18 mouse cellular contexts compared by ENCODE assay signal in the genomic region with DNA sequence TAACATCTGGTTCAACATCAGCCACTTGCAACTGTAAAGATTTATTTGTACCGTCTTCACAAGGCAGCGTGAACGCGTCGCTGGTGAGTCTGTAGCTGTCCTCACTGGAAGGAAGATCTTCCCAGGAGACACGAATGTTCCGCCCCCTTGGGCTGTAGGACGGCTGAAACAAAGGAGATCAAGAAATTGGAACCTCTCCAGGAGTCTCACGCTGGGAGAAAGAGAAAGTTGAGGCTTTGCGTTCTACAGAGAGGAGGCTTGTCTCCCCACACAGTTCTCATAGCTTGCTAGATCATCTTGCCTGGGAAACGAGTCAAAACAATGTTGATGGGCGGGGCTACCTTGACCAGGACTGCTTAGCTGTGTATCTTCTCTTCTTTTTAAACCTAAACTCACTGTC.
DNase-seq lines count a peak whose midpoint lies in the region; ATAC-seq and TF ChIP-seq lines count a peak whose summit lies in the region.
"Had no signal": no experiment of that assay in that cellular context is flagged by ENCODE, and none has a peak within 500 bp of the region (broad histone marks: within the 10 kb centered on the region; RNA-seq: fewer than 3 reads in every experiment).

No protein-coding gene starts in this region.

- H3K4me2 ChIP-seq in forebrain, postnatal 0 days (ENCODE audit: low read depth) = no peak overlapping the region
- no peak overlapping the region for H3K4me2 ChIP-seq in forebrain, embryonic 15.5 days (replicated peaks)
- H3K4me2 ChIP-seq in hindbrain, postnatal 0 days (ENCODE audit: low read depth, low read length) = peak overlapping the region; percentile 31
- H3K4me2 ChIP-seq in hindbrain, embryonic 14.5 days (replicated peaks) = no peak overlapping the region
- H3K4me2 ChIP-seq in midbrain, postnatal 0 days (ENCODE audit: low read depth, low read length, poor library complexity, severe bottlenecking) = no peak overlapping the region
- no peak overlapping the region for H3K4me2 ChIP-seq in midbrain, embryonic 11.5 days
- H3K4me2 ChIP-seq in intestine, embryonic 16.5 days (ENCODE audit: low read depth, low read length) = no peak overlapping the region
- H3K4me2 ChIP-seq: liver, embryonic 11.5 days; lung, embryonic 15.5 days; neural tube, embryonic 15.5 days had no signal

- ATAC-seq in forebrain, postnatal 0 days = peak; percentile 29; the same call in 1 of the 2 replicates
- no peak for ATAC-seq in forebrain, embryonic 15.5 days (replicated peaks)
- no peak for ATAC-seq in hindbrain, postnatal 0 days
- ATAC-seq in hindbrain, embryonic 14.5 days (ENCODE audit: low FRiP score) = no peak
- ATAC-seq in midbrain, postnatal 0 days (ENCODE audit: low FRiP score) = no peak
- ATAC-seq in midbrain, embryonic 11.5 days (ENCODE audit: low FRiP score) = no peak
- no peak for ATAC-seq in intestine, embryonic 16.5 days
- ATAC-seq: forebrain, embryonic 16.5 days had no signal

- no peak overlapping the region for H3K9ac ChIP-seq in forebrain, postnatal 0 days
- no peak overlapping the region for H3K9ac ChIP-seq in forebrain, embryonic 15.5 days (replicated peaks)
- H3K9ac ChIP-seq in hindbrain, postnatal 0 days (replicated peaks; ENCODE audit: low read length) = no peak overlapping the region
- H3K9ac ChIP-seq in hindbrain, embryonic 14.5 days = no peak overlapping the region
- no peak overlapping the region for H3K9ac ChIP-seq in midbrain, postnatal 0 days (replicated peaks; ENCODE audit: low read length, poor library complexity, severe bottlenecking)
- H3K9ac ChIP-seq in midbrain, embryonic 11.5 days (ENCODE audit: low read length) = no peak overlapping the region
- H3K9ac ChIP-seq in intestine, embryonic 16.5 days (ENCODE audit: low read depth, low read length) = no peak overlapping the region
- H3K9ac ChIP-seq: lung, embryonic 15.5 days; neural tube, embryonic 15.5 days had no signal

- no peak for TF ChIP-seq CTCF in forebrain, postnatal 0 days (IDR thresholded peaks at IDR 0.05; ENCODE audit: low read depth)
- no peak for TF ChIP-seq CTCF in hindbrain, postnatal 0 days (IDR thresholded peaks at IDR 0.05; ENCODE audit: low read depth)
- no peak for TF ChIP-seq CTCF in midbrain, postnatal 0 days (IDR thresholded peaks at IDR 0.05)

- no peak overlapping the region for H3K27ac ChIP-seq in forebrain, postnatal 0 days (ENCODE audit: low read depth, low read length)
- H3K27ac ChIP-seq in forebrain, embryonic 15.5 days (replicated peaks) = no peak overlapping the region
- no peak overlapping the region for H3K27ac ChIP-seq in hindbrain, postnatal 0 days
- H3K27ac ChIP-seq in hindbrain, embryonic 14.5 days = no peak overlapping the region
- no peak overlapping the region for H3K27ac ChIP-seq in midbrain, postnatal 0 days (ENCODE audit: low read depth, low read length)
- no peak overlapping the region for H3K27ac ChIP-seq in midbrain, embryonic 11.5 days (ENCODE audit: low read depth, low read length)
- H3K27ac ChIP-seq in intestine, embryonic 16.5 days (ENCODE audit: low read length) = no peak overlapping the region
- H3K27ac ChIP-seq: gastrocnemius, adult 2 months; heart, adult 2 months; lung, embryonic 15.5 days; neural tube, embryonic 15.5 days; stomach, postnatal 0 days had no signal

- H3K4me1 ChIP-seq in forebrain, postnatal 0 days (ENCODE audit: insufficient read depth) = no peaks in the 10 kb centered on the region
- peaks cover 5% of the 10 kb centered on the region; the same call in 1 of the 2 replicates for H3K4me1 ChIP-seq in forebrain, embryonic 15.5 days
- H3K4me1 ChIP-seq in hindbrain, postnatal 0 days (ENCODE audit: insufficient read depth, low read length) = no peaks in the 10 kb centered on the region
- H3K4me1 ChIP-seq in hindbrain, embryonic 14.5 days (replicated peaks; ENCODE audit: control insufficient read depth, insufficient read depth, low read length) = no peaks in the 10 kb centered on the region
- H3K4me1 ChIP-seq in midbrain, postnatal 0 days (ENCODE audit: insufficient read depth, low read length) = no peaks in the 10 kb centered on the region
- H3K4me1 ChIP-seq in midbrain, embryonic 11.5 days (ENCODE audit: control insufficient read depth, insufficient read depth, low read length) = no peaks in the 10 kb centered on the region
- no peaks in the 10 kb centered on the region for H3K4me1 ChIP-seq in intestine, embryonic 16.5 days (ENCODE audit: control insufficient read depth, insufficient read depth, low read length)
- H3K4me1 ChIP-seq: lung, embryonic 15.5 days; neural tube, embryonic 15.5 days had no signal

- DNase-seq in forebrain, postnatal 0 days = peak; percentile 13
- DNase-seq in hindbrain, postnatal 0 days (ENCODE audit: low spot score) = peak; percentile 23
- DNase-seq in hindbrain, embryonic 14.5 days (ENCODE audit: low spot score) = no peak
- peak; percentile 22 for DNase-seq in midbrain, postnatal 0 days (ENCODE audit: low spot score)
- no peak for DNase-seq in midbrain, embryonic 11.5 days (ENCODE audit: low spot score, missing footprints)
- no peak for DNase-seq in adrenal gland, adult 8-10 months
- DNase-seq: adrenal gland, postnatal 10 days; cerebellum, adult 9-10 months; gastrocnemius, adult 2 months; heart, adult 2 months; thymus, postnatal 14 days had no signal

- no peaks in the 10 kb centered on the region for H3K27me3 ChIP-seq in forebrain, postnatal 0 days (ENCODE audit: insufficient read depth, low read length)
- H3K27me3 ChIP-seq in forebrain, embryonic 15.5 days = no peaks in the 10 kb centered on the region
- H3K27me3 ChIP-seq in hindbrain, postnatal 0 days (ENCODE audit: insufficient read depth, low read length) = no peaks in the 10 kb centered on the region
- H3K27me3 ChIP-seq in hindbrain, embryonic 14.5 days (ENCODE audit: control insufficient read depth, insufficient read depth, low read length) = no peaks in the 10 kb centered on the region
- H3K27me3 ChIP-seq in midbrain, postnatal 0 days (ENCODE audit: insufficient read depth, low read length) = no peaks in the 10 kb centered on the region
- H3K27me3 ChIP-seq in midbrain, embryonic 11.5 days (ENCODE audit: control insufficient read depth, insufficient read depth, low read length) = no peaks in the 10 kb centered on the region
- no peaks in the 10 kb centered on the region for H3K27me3 ChIP-seq in intestine, embryonic 16.5 days (replicated peaks; ENCODE audit: control insufficient read depth, insufficient read depth, low read length)
- H3K27me3 ChIP-seq: lung, embryonic 15.5 days; neural tube, embryonic 15.5 days had no signal

- no peak overlapping the region for H3K4me3 ChIP-seq in forebrain, postnatal 0 days (ENCODE audit: low read depth, low read length)
- no peak overlapping the region for H3K4me3 ChIP-seq in forebrain, embryonic 15.5 days
- H3K4me3 ChIP-seq in hindbrain, postnatal 0 days (ENCODE audit: low read length) = no peak overlapping the region
- no peak overlapping the region for H3K4me3 ChIP-seq in hindbrain, embryonic 14.5 days (replicated peaks; ENCODE audit: low read length)
- no peak overlapping the region for H3K4me3 ChIP-seq in midbrain, postnatal 0 days (ENCODE audit: low read depth, low read length)
- no peak overlapping the region for H3K4me3 ChIP-seq in midbrain, embryonic 11.5 days (ENCODE audit: low read depth, low read length)
- H3K4me3 ChIP-seq in intestine, embryonic 16.5 days (ENCODE audit: low read length) = no peak overlapping the region
- H3K4me3 ChIP-seq: gastrocnemius, adult 2 months; heart, adult 2 months; lung, embryonic 15.5 days; neural tube, embryonic 15.5 days had no signal

- H3K9me3 ChIP-seq in forebrain, postnatal 0 days (ENCODE audit: low read length) = no peaks in the 10 kb centered on the region
- no peaks in the 10 kb centered on the region for H3K9me3 ChIP-seq in forebrain, embryonic 15.5 days
- no peaks in the 10 kb centered on the region for H3K9me3 ChIP-seq in hindbrain, postnatal 0 days (ENCODE audit: low read length)
- H3K9me3 ChIP-seq in hindbrain, embryonic 14.5 days (ENCODE audit: control insufficient read depth, low read length) = no peaks in the 10 kb centered on the region
- no peaks in the 10 kb centered on the region for H3K9me3 ChIP-seq in midbrain, postnatal 0 days (ENCODE audit: low read length)
- no peaks in the 10 kb centered on the region for H3K9me3 ChIP-seq in midbrain, embryonic 11.5 days (ENCODE audit: control insufficient read depth, low read length)
- no peaks in the 10 kb centered on the region for H3K9me3 ChIP-seq in intestine, embryonic 16.5 days (ENCODE audit: control insufficient read depth, low read length)
- H3K9me3 ChIP-seq: lung, embryonic 15.5 days; neural tube, embryonic 15.5 days had no signal

- no peaks in the 10 kb centered on the region for H3K36me3 ChIP-seq in forebrain, postnatal 0 days (ENCODE audit: insufficient read depth)
- no peaks in the 10 kb centered on the region for H3K36me3 ChIP-seq in forebrain, embryonic 15.5 days
- no peaks in the 10 kb centered on the region for H3K36me3 ChIP-seq in hindbrain, postnatal 0 days (ENCODE audit: insufficient read depth, low read length)
- H3K36me3 ChIP-seq in hindbrain, embryonic 14.5 days (replicated peaks; ENCODE audit: control insufficient read depth, insufficient read depth) = no peaks in the 10 kb centered on the region
- H3K36me3 ChIP-seq in midbrain, postnatal 0 days (ENCODE audit: insufficient read depth, low read length) = no peaks in the 10 kb centered on the region
- H3K36me3 ChIP-seq in midbrain, embryonic 11.5 days (ENCODE audit: control insufficient read depth, insufficient read depth, low read length) = no peaks in the 10 kb centered on the region
- no peaks in the 10 kb centered on the region for H3K36me3 ChIP-seq in intestine, embryonic 16.5 days (ENCODE audit: control insufficient read depth, insufficient read depth, low read length)
- H3K36me3 ChIP-seq: lung, embryonic 15.5 days; neural tube, embryonic 15.5 days had no signal

- WGBS in forebrain, postnatal 0 days = 50% methylated on average over 12 of the region's 12 CpGs
- 54% methylated on average over 12 of the region's 12 CpGs for whole genome bisulfite sequencing in forebrain, embryonic 15.5 days
- 29% methylated on average over 12 of the region's 12 CpGs for WGBS in hindbrain, postnatal 0 days
- WGBS in hindbrain, embryonic 14.5 days = 54% methylated on average over 12 of the region's 12 CpGs
- 48% methylated on average over 12 of the region's 12 CpGs for WGBS in midbrain, postnatal 0 days
- WGBS in midbrain, embryonic 11.5 days = 62% methylated on average over 12 of the region's 12 CpGs
- WGBS in intestine, embryonic 16.5 days = 50% methylated on average over 12 of the region's 12 CpGs

Comparison
In these comparisons a context has a peak if more than half of its experiments do, and no peak if none do; other contexts are left out.
1. DNase-seq: peak in forebrain, postnatal 0 days (single experiment), hindbrain, postnatal 0 days (single experiment) and midbrain, postnatal 0 days (single experiment); none in hindbrain, embryonic 14.5 days (single experiment), midbrain, embryonic 11.5 days (single experiment) and adrenal gland, adult 8-10 months (single experiment).